8 mouse cellular contexts compared by ENCODE assay signal in genomic region chr13:97071626-97072241, GRCm38 (mm10). TPM values are rescaled to one million over a fixed set of nuclear protein-coding genes. Genes with fewer than 3 reads are reported as not detected.
A peak's percentile ranks its signal among the peaks of the same experiment; 100 is the strongest.
DNase-seq lines count a peak whose midpoint lies in the region; ATAC-seq and TF ChIP-seq lines count a peak whose summit lies in the region.

No protein-coding gene starts in this region.

- no peaks in the 10 kb centered on the region for H3K36me3 ChIP-seq in hindbrain, embryonic 14.5 days (replicated peaks; ENCODE audit: control insufficient read depth, insufficient read depth)
- no peaks in the 10 kb centered on the region for H3K36me3 ChIP-seq in limb, embryonic 12.5 days
- no peaks in the 10 kb centered on the region for H3K36me3 ChIP-seq in neural tube, embryonic 14.5 days (ENCODE audit: control insufficient read depth, insufficient read depth, low read length)

- peak overlapping the region; percentile 50 for H3K4me3 ChIP-seq in embryonic fibroblast, embryonic 13.5 days (ENCODE audit: insufficient read depth, low read length)
- H3K4me3 ChIP-seq in hindbrain, embryonic 14.5 days (replicated peaks; ENCODE audit: low read length), result peak overlapping the region; percentile 88
- H3K4me3 ChIP-seq in limb, embryonic 12.5 days (replicated peaks), result peak overlapping the region; percentile 81
- peak overlapping the region; percentile 89 for H3K4me3 ChIP-seq in neural tube, embryonic 14.5 days (ENCODE audit: low read depth, low read length)

- H3K27ac ChIP-seq in embryonic fibroblast, embryonic 13.5 days (ENCODE audit: insufficient read depth, low read length), result no peak overlapping the region
- H3K27ac ChIP-seq in hindbrain, embryonic 14.5 days, result peak overlapping the region; percentile 95
- no peak overlapping the region for H3K27ac ChIP-seq in limb, embryonic 12.5 days
- H3K27ac ChIP-seq in neural tube, embryonic 14.5 days (ENCODE audit: low read depth, low read length), result peak overlapping the region; percentile 91

- under 1% methylated on average over 63 of the region's 76 CpGs for WGBS in hindbrain, embryonic 14.5 days
- WGBS in limb, embryonic 12.5 days, result under 1% methylated on average over 59 of the region's 76 CpGs
- WGBS in neural tube, embryonic 14.5 days, result under 1% methylated on average over 73 of the region's 76 CpGs

- peak overlapping the region; percentile 96 for H3K9ac ChIP-seq in hindbrain, embryonic 14.5 days
- peak overlapping the region; percentile 78 for H3K9ac ChIP-seq in limb, embryonic 12.5 days (replicated peaks)
- H3K9ac ChIP-seq in neural tube, embryonic 14.5 days (replicated peaks; ENCODE audit: low read depth, low read length), result peak overlapping the region; percentile 89

- peaks cover 9% of the 10 kb centered on the region; the same call in 1 of the 2 replicates for H3K27me3 ChIP-seq in hindbrain, embryonic 14.5 days (ENCODE audit: control insufficient read depth, insufficient read depth, low read length)
- peaks cover 19% of the 10 kb centered on the region for H3K27me3 ChIP-seq in limb, embryonic 12.5 days
- H3K27me3 ChIP-seq in neural tube, embryonic 14.5 days (ENCODE audit: control insufficient read depth, insufficient read depth, low read length), result no peaks in the 10 kb centered on the region; the same call in 1 of the 2 replicates

- ATAC-seq in hindbrain, embryonic 14.5 days (ENCODE audit: low FRiP score), result peak; percentile 84
- peak; percentile 69 for ATAC-seq in limb, embryonic 12.5 days (ENCODE audit: insufficient number of reproducible peaks, insufficient read depth, low FRiP score, low TSS enrichment, low read depth)
- peak; percentile 81 for ATAC-seq in neural tube, embryonic 14.5 days (ENCODE audit: low read depth)

- no peaks in the 10 kb centered on the region for H3K9me3 ChIP-seq in hindbrain, embryonic 14.5 days (ENCODE audit: control insufficient read depth, low read length)
- no peaks in the 10 kb centered on the region for H3K9me3 ChIP-seq in limb, embryonic 12.5 days
- no peaks in the 10 kb centered on the region for H3K9me3 ChIP-seq in neural tube, embryonic 14.5 days (ENCODE audit: control insufficient read depth, low read length)

- H3K4me1 ChIP-seq in embryonic fibroblast, embryonic 13.5 days (ENCODE audit: control insufficient read depth, insufficient read depth, low read length), result 0 out of 2 replicates have a peak, but pooled peaks cover 2% of the 10 kb centered on the region
- 0 out of 2 replicates have a peak, but pooled peaks cover 3% of the 10 kb centered on the region for H3K4me1 ChIP-seq in hindbrain, embryonic 14.5 days (replicated peaks; ENCODE audit: control insufficient read depth, insufficient read depth, low read length)
- peaks cover 3% of the 10 kb centered on the region; the same call in 1 of the 2 replicates for H3K4me1 ChIP-seq in limb, embryonic 12.5 days (replicated peaks)
- peaks cover 3% of the 10 kb centered on the region; the same call in 1 of the 2 replicates for H3K4me1 ChIP-seq in neural tube, embryonic 14.5 days (ENCODE audit: control insufficient read depth, insufficient read depth, low read length)

- peak overlapping the region; percentile 79 for H3K4me2 ChIP-seq in hindbrain, embryonic 14.5 days (replicated peaks)
- peak overlapping the region; percentile 88 for H3K4me2 ChIP-seq in limb, embryonic 12.5 days
- H3K4me2 ChIP-seq in neural tube, embryonic 14.5 days (ENCODE audit: low read depth, low read length), result peak overlapping the region; percentile 66

- DNase-seq in gastrocnemius, postnatal 10 days, result peak; percentile 5
- no peak for DNase-seq in gastrocnemius, adult 8-10 months (ENCODE audit: low spot score in 2 of 2)
- peak; percentile 55 for DNase-seq in adrenal gland, postnatal 25 days
- peak; percentile 58 for DNase-seq in hindbrain, embryonic 14.5 days (ENCODE audit: low spot score)
- no peak for DNase-seq in urinary bladder, postnatal 10 days (ENCODE audit: low spot score)

- no peak for TF ChIP-seq POLR2A in embryonic fibroblast, embryonic 13.5 days (IDR thresholded peaks at IDR 0.05; ENCODE audit: low read depth, low read length)

- no peak for TF ChIP-seq CTCF in embryonic fibroblast, embryonic 13.5 days (IDR thresholded peaks at IDR 0.05; ENCODE audit: borderline replicate concordance, insufficient read depth, low read length)

RNA-seq across cellular contexts. Expression of gene Fam169a, which starts 4.6 kb away (rescaled TPM):
- total RNA-seq in gastrocnemius, postnatal 10 days (2021), result under 1 TPM in 1 of 2 experiments, not detected in 1; 0.12 TPM
- under 1 TPM in 1 of 4 experiments, not detected in 3; 0.12 TPM for total RNA-seq in gastrocnemius, adult 8-10 months (2022)
- 6.9 and 10.1 TPM in 2 replicates for total RNA-seq in adrenal gland, postnatal 25 days (2021)
- polyA plus RNA-seq in embryonic fibroblast, embryonic 13.5 days (2011; ENCODE audit: insufficient read length, low read depth, missing spikeins), result not detected in 2 replicates
- polyA plus RNA-seq in hindbrain, embryonic 14.5 days (2014; fragmentation: Nextera tagmentation; extraction: Ambion mirVana), result 38.3 and 46.3 TPM in 2 replicates
- 7.2 and 7.8 TPM in 2 replicates for polyA plus RNA-seq in limb, embryonic 12.5 days (2016; fragmentation: Nextera tagmentation; extraction: Ambion mirVana)
- polyA plus RNA-seq in neural tube, embryonic 14.5 days (2014; fragmentation: Nextera tagmentation; extraction: Ambion mirVana), result 41.3 and 41.4 TPM in 2 replicates

RNA-seq across cellular contexts. Expression of gene Gm6169, which starts 27.3 kb away (rescaled TPM):
- total RNA-seq in gastrocnemius, postnatal 10 days (2021), result 10 to 100 TPM in 1 of 2 experiments, under 1 TPM in 1; 0.52 to 13.3 TPM
- total RNA-seq in gastrocnemius, adult 8-10 months (2022), result 1 to 10 TPM in 2 of 4 experiments, under 1 TPM in 1, not detected in 1; 0.31 to 8.1 (median 5.0) TPM
- 23.3 and 33.2 TPM in 2 replicates for total RNA-seq in adrenal gland, postnatal 25 days (2021)
- 83.5 and 95.6 TPM in 2 replicates for polyA plus RNA-seq in embryonic fibroblast, embryonic 13.5 days (2011; ENCODE audit: insufficient read length, low read depth, missing spikeins)
- 0.60 and 1.2 TPM in 2 replicates for polyA plus RNA-seq in hindbrain, embryonic 14.5 days (2014; fragmentation: Nextera tagmentation; extraction: Ambion mirVana)
- 1.3 and 1.8 TPM in 2 replicates for polyA plus RNA-seq in limb, embryonic 12.5 days (2016; fragmentation: Nextera tagmentation; extraction: Ambion mirVana)
- polyA plus RNA-seq in neural tube, embryonic 14.5 days (2014; fragmentation: Nextera tagmentation; extraction: Ambion mirVana), result 0.37 and 0.67 TPM in 2 replicates

RNA-seq across cellular contexts. Expression of gene 1700029F12Rik, which starts 37.6 kb away (rescaled TPM):
- not detected for total RNA-seq in gastrocnemius, postnatal 10 days (2021)
- total RNA-seq in gastrocnemius, adult 8-10 months (2022), result not detected
- total RNA-seq in adrenal gland, postnatal 25 days (2021), result not detected in 2 replicates
- not detected in 2 replicates for polyA plus RNA-seq in embryonic fibroblast, embryonic 13.5 days (2011; ENCODE audit: insufficient read length, low read depth, missing spikeins)
- polyA plus RNA-seq in hindbrain, embryonic 14.5 days (2014; fragmentation: Nextera tagmentation; extraction: Ambion mirVana), result not detected in 2 replicates
- polyA plus RNA-seq in limb, embryonic 12.5 days (2016; fragmentation: Nextera tagmentation; extraction: Ambion mirVana), result not detected in 2 replicates
- polyA plus RNA-seq in neural tube, embryonic 14.5 days (2014; fragmentation: Nextera tagmentation; extraction: Ambion mirVana), result not detected in 2 replicates

Comparison
In these comparisons a context has a peak if more than half of its experiments do, and no peak if none do; other contexts are left out.
1. DNase-seq: peak in gastrocnemius, postnatal 10 days (single experiment), adrenal gland, postnatal 25 days (single experiment) and hindbrain, embryonic 14.5 days (single experiment); none in gastrocnemius, adult 8-10 months (0 of 2) and urinary bladder, postnatal 10 days (single experiment).
2. H3K27ac ChIP-seq: peak in hindbrain, embryonic 14.5 days (single experiment) and neural tube, embryonic 14.5 days (single experiment); none in embryonic fibroblast, embryonic 13.5 days (single experiment) and limb, embryonic 12.5 days (single experiment).
3. RNA of gene Gm6169, which starts 27.3 kb away (polyA plus RNA-seq): 83.5 to 95.6 TPM in embryonic fibroblast, embryonic 13.5 days; 1.3 to 1.8 TPM in limb, embryonic 12.5 days, 0.37 to 0.67 TPM in neural tube, embryonic 14.5 days and 0.60 to 1.2 TPM in hindbrain, embryonic 14.5 days; every median in the first group is over 10 times any median in the second.
4. Peak in every context shown above with its lines, with median percentiles within 50 percentile points of each other: H3K4me3 ChIP-seq, ATAC-seq, H3K4me2 ChIP-seq and H3K9ac ChIP-seq.